Mouse (Mus musculus): Measurements from ENCODE around the gene Tet2.
A peak's percentile ranks its signal among the peaks of the same experiment; 100 is the strongest.

Tet2 gene

DNA sequence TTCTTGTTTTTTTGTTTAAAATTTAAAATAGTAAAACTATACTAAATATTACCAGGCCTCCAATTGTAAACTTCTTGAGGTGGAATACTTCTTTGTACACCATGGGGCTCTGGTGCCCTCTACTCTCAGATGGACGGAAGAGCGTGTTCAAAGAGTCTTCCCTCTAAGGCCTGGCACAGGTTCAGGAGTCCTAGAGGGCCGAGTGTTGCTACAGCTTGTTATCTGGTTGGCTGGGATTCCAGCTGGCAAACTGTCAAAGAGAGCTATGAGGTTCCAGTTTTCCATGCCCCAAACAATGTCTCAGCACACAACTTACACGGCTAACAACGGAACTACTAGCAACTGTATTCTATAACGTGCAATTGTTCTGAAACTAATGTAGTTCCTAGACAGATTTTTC is 28.8 kb downstream of the Tet2 start:
- DNase-seq, result peak; percentile 44

DNA sequence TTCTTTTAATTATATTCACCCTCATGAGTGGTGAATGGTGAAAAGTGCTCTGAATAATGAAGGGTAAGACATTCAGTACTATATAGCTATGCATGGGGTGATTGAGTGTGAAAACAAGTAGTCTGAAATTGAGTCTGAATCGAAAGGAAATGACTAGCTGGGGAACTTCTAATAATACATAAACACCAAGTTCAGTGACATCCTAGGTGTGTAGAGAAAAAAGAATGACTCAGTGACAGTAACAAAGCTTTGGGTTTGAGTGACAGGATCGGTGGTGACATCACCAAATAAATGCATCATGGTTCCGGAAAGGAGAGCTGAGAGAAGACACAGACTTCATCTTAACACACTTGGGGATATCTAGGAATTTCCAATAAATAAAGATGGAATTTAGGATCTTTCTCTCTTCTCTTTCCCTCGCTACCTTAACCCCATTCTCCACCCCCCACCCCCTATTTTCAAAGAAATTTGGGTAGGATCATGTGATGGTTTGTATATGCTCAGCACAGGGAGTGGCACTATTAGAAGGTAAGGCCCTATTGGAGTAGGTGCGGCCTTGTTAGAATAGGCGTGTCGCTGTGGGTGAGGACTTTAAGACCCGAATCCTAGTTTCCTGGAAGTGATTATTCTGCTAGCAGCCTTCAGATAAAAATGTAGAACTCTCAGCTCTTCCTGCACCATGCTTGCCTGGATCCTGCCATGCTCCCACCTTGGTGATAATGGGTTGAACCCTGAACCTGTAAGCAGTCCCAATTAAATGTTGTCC is 29.6 kb downstream of the Tet2 start:
- no peak for DNase-seq

DNA sequence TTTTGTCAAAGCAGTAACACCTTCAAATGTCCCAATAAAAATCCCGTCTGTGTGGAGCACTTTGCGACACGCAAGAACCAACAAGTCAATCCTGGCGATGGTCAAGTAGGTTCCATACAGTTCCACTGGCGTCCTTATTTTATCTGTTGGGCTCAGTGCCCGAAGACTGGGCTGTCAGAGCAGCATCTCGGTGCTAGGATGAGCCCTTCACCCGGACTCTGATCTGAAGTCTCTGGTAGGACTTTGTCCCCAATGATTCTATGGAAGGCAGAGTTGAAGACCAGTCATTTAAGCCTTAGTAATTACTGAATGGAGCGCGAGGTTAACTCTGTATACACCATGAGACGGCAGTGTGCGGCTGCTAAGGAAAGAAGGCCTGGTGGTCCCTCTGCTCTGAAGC is 30.6 kb downstream of the Tet2 start:
- no peak for DNase-seq

DNA sequence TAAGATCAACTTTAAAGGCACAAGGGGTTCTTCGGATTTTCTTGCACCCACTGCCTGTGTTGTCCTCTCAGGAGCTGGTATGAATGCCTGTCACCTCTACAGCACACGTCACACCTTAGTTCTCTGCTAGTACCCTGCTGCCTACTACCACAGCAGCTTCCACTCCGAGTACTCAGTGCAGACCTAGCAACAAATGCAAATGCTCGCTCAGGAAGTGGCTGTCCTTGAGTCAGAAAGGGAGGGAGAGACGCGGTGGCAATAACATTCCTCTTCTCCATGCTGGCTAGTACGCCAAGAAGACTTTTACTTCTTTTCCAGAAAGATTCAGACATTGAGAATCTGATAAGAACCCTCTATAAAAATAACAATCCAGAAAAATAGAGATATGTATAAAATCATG is 31.5 kb downstream of the Tet2 start:
- no peak for DNase-seq

DNA sequence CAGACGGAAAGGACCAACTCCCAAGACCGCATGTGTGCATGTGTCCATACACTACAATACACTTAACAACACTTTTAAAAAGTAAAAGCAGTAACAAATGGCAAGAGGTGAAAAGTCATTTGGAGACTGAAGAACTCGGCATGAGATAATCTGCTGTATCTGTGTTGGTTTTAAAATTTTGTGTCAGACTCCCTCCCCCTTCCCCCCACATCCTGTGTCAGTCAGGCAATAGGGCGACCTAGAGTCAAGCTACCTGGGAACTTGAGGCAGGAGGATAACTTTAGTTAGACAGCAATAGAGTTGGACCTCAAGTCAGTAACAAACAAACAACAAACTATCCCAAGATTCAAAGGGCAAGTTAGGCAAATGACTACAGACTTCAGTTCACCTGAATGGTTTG is 34.6 kb downstream of the Tet2 start:
- DNase-seq, result no peak

DNA sequence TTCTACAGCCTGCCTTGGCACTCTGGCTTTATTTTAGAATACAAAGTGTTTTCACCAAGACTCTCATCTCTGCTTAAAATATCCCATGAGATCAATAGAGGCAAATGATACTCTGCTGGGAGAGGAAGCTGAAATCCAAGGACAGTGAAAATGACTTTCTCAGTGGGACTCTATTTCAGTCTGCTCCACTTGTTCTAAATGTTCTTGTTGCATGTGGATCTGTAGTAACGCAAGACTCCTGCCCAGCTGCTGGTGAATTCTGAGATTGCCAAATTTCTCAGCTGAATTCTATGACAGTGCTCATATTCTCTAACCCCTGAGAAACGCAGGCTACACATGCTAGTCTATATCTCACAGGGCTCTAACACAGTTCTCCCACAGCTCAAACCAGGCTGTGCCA is 35.1 kb downstream of the Tet2 start:
- DNase-seq, result no peak

DNA sequence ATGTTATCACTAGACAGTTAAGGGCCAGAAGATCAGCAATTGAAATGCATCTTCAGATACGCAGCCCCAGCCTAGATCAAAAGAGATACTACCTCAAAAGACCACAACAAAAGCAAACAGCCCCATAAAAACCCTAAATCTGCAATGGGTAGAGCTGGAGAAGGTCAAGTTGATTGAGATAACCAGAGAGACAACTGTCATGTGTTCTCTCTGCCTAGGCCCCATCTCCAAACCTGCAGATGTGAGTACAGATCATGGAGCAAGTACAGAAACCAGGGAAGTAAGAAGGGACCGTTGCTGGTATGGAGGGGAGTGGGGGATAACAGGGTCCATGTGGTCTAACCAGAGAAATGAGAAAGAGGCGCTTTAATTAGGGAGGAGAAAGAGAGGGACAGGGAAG is 36.1 kb downstream of the Tet2 start:
- DNase-seq, result no peak

DNA sequence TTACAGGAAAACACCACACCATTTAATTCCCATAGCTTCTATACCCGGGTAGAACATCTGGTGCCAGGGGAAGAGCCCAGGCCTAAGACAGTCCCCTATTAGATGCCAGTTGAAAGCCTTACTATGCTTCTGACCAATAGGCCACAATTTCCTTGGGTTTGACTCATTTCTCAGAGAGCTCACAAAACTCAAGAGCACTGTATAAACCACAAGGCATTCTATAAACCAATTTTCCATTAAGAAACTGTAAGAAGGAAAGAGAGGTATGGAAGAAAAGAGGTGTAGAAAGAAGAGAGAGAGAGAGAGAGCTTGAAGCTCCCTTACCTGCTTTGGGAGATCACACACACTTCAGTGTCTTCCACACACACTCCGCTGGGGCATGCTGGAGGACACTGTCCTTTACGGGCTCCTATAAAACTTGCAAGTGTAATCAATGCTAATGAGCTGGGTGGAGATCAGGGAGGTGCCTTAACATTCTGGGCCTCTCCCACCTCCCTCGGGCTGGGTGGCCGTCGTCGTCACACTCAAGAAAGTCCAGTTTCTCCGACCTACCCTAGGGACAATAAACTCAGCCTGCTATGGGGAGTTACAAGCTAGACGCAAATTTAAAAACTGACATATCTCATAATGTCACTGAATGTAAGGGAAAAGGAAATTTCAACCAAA is 38.5 kb downstream of the Tet2 start:
- DNase-seq, result no peak

DNA sequence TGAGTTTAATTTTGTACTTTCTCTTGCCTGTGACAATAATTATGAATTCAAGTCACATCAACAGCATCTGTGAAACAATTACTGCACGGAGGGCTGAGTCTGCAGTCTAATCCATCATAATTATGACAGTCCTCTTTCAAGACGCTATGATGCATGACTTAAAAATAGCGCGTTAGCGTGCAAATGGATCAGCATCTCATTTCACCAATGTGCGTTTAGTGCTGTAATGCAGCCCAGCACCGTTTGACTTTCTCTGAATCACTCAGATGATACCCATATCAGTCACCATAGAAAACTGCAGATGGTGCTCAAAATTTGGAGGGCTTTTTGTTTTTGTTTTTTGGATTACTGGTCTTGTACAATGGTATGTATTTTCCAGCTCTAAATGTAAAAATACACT is 48.0 kb downstream of the Tet2 start:
- no peak for DNase-seq

DNA sequence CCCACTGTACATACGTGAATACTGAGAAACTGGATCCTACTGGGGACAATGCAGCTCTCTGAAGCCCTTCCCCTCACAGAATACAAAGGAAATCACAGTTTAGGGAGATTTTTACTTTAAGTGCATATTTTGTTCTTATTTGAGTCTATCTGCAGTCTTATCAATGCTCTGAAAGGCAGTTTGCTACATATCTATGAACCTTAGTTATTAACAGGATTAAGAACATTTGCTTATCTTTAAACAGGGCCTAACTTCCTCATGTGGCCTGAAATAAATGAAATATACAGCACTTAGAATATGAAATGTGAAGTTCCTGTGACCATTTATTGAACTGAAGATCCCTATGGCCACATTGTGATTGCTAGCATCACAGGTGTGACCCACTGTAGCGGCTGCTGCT is 53.6 kb downstream of the Tet2 start:
- no peak for DNase-seq

DNA sequence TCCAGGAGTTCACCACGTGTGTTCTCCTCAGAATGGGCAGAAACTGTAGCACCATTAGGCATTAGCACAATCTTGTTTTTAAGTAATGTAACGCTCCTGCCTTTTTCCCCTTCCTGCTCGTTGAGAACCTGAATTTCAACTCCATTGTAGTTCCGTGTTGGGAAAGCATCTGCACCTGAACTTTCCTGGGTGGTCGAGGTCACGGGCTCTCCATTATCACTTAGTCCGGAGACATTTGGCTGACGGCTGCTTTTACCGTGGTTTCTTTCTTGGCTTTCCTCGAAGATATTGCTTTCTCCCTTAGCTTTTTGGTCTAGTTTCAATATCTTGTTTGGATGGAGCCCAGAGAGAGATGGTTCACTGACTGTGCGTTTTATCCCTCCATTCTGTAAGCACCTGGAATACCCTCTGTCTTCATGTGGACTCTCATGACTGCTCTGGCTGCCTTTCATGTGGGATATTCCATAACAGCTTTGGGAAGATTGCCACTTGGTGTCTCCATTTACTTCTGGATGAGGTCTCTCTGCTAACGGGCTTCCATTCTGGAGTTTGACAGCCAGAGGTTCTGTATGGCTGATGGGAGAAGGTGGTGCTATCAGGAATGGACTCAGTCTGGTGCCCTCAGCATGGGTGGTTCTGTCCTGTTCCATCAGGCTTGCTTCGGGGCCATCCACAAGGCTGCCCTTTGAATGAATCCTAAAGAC is 56.8 kb downstream of the Tet2 start:
- no peak for DNase-seq

DNA sequence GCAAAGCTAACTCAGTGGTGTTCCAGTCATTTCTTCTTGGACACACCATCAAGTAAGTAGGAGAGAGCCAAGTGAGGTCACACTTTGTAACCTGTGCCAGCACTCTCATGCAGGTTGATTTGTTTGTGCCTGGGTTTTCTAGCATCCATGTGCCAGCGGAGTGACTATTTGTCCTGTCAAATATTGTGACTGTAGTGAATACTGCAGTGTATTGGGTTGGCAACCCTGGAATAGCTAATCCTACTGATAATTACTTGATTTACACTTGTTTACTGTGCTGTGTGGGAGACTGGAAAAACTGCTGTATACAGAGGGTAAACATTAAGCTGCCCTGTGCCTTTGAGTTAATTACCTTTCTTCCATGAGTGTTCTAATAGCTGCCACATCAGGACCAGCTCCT is 62.1 kb downstream of the Tet2 start:
- no peak for DNase-seq

DNA sequence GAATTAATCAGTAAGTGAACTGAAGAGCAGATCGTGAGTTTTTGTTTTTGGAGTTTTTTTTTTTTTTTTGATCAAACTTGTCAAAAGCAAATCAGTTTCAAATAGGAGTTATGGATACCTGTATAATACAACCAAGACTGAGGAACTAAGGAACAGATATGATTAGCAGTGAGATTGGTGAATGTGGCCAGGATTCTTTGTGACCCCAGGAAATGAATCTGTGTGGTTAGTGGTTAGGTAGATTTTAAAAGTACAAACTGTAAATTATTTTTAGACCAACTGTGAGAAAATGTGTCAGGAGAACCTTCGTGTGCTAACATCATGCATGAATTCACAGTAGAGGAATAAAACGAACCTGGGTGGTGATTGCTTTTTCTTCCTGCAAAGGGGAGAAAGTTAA is 66.0 kb downstream of the Tet2 start:
- DNase-seq, result no peak

DNA sequence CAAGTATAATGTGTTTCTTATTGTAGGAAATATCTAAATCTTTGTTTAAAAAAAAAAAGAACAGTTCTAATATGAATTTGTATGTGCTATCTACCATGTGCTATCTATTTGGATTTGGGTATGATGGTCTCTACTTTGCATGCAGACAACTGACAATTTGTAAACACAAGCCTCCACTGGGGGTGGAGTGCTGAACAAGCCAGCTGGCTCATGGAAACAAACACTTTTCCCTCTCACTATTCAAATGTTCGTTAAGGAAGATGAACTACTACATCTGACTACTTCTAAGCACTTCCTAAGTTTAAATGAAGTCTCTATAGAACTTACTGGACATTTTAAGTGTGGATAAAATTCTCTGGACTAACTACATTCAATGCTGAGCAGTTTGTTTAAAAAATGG is 71.2 kb downstream of the Tet2 start:
- no peak for DNase-seq

DNA sequence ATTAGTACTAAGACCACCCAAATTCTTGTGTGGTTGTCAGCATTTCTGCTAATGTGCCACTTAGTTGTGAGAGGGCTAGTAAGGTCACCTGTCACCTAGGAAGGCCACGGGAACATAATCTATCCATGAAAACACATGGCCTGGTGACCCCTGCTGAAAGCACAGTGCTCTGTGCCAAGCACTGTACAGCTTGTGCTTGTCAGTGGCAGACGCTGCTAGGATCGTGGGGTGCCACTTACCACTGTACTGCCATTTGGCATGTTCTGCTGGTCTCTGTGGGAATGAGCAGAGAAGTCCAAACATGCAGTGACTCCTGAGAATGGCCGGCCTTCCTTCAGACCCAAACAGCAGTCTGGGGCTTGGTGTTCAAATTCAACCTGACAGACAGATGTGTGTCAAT is 73.8 kb downstream of the Tet2 start:
- peak; percentile 27 for DNase-seq

DNA sequence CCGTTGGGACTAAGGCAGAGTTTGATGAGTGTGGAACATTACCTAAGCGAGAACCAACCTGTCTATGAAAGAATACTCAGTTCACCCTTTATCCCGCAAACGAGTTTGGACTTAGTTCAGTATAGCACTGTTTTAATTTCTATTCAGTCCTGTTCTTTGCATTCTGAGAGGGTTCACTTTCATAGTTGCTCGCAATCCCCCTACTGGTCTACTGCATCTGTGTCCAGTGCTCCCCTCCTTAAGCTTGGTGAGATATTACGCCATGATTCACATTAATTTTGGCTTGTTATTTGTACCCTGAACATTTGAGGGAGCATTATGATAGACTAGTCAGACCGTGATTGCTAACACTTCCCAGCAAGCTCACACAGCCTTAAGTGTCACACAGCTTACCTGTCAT is 76.1 kb downstream of the Tet2 start:
- no peak for DNase-seq

DNA sequence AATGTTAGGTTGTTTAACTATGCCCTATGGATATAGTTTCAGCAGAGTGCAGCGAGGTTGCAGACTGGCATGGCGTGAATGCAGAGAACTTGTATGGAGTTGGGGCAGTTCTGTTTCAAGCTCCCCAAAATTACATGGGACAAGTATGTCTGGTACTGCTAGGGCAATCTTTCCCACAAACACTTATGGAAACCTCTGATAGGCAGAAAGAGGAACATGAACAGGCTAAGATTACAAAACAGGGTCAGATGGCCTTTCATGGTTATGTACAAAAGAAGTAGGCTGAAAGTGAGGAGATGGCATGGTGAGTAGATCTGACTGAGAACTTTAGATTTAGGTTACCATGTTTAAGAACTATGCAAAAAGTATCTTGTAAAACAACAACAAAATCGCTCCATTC is 81.7 kb downstream of the Tet2 start:
- no peak for DNase-seq

DNA sequence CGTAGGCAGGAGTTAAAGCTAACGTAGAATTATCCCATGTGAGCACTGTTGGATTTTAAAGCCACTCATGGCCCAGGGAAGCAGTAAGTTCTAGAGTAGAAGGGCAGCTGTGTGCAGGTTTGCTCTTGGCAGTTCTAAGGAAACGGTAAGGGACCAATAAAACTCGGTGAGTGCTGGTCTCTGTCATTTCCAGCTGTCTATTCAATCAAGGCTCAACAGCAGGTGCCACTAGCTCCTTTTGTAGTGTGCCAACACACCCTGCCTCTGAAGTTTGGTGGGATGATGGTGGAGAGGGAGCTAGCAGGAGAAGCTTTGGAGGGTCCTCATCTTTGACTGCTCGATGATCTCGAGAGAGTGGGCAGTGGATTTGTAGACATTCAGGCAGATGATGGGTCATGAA is 82.5 kb downstream of the Tet2 start:
- DNase-seq, result no peak

DNA sequence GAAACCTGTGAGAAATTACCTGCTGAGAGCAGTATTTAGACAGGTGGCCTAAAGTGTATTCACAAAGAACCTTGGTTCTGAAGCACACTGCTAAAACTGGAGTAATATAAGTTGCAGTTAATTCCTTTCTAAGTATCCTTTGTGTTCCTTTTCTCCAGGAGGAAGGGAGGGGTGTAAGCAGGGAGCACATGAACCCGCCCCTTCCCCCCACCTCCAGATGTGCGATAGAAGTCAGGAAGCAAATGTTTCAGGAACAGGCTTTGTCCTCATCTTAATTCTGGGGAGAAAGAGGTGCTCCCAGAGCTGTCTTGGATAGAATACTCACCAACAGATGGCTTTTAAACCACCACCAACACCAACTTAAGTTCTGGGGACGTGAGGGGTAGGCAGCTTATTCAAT is 82.9 kb downstream of the Tet2 start:
- no peak for DNase-seq

DNA sequence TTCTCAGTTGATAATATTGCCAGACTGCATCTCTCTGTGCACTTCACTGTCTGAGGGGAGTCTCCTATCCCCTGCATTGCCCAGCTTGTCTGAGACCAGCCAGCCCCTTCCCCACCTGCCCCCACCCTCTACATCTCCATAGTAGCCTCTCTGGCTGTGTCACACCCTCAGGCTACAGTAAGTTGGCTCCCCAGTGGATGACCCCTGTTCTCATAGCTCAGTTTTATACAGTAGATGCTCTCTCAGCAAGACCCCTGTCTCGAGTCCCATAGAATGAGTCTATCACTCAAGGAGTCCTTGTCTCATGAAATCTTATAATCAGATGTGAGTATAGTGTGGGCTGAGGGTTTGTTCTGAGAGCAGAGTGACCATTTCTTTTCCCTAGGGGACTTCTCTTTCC is 85.8 kb downstream of the Tet2 start:
- no peak for DNase-seq

DNA sequence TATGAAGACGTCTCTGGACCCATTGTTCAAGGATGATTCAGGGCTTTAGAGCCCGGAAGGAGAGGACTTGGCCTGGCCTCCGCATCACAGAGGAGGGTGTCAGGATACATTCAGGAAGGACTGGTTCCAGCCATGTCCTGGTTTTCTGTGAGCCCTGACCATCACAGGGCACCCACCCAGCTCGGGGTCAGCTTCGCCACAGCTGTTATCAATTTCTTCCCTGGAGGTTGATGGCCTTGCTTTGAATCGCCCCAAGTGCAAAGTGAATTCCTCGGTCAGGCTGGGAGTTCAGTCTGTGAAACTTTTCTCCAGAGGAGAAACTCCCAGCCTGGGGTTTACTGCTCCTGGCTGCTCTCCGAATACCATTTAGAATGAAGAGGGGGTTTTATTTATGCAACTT is 91.0 kb downstream of the Tet2 start:
- no peak for DNase-seq

DNA sequence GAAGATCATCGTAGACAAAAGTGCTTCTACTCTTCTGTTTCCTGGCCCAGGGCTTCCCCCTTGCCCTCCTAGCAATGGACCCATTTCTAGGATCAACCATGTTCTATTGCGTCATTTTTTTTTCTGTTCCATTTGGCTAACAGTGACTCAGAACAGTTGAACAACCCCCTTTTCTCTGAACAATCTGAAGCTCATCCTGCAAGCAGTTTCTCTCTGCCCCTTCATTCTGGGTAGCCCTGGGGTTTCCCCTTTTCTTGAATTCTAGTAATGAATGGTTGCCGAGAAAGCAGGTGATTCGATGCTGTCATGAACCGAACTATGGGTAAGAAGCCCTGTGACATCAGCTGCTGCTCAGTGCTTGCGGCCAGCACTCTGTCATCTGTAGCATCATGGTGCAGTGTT is 108.0 kb downstream of the Tet2 start:
- DNase-seq, result no peak

DNA sequence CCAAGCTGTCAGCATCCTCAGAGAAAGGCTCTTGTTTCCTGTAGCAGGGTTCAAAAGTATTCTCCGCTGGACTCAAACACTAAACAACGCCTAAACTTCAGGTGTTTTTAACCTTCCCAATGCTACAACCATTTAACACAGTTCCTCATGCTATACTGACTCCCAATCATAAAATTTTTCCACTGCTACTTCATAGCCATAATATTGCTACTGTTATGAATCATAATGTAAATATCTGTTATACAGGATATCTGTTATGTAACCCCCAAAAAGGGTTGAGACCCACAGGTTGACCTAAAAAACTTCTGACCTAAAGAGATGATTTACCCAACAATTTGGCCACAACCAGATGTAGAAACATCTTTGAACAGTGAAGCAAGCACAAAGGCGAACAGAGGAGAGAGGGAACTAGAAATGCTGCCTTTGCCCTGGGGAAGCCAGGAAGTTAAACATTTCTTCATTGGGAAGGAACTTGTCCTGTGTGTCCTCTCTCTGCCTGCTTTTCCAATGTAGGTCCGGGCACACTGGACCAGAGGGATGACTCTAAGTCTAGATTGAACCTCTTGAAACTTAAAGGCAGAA is 108.6 kb downstream of the Tet2 start:
- DNase-seq, result no peak

DNA sequence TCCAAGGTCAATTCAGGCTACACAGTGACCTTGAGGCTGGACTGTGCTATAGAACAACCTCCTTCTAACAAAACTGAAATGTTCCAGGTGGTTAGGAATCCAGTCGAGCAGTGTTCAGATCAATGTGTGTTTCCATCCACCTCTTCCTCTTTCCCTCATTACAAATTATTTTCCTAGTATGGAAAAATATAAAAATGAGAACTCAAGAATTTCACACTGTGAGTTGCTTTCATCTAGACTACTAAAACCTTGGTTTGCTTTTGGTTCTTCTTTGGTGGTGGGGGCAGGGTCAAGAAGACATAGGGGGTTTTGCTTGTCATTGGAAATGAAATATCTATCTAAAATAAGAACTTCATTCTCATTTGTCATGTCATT is 109.2 kb downstream of the Tet2 start:
- no peak for DNase-seq

Data from cerebellum, adult 11 months (tissue).